Comparison of ENCODE assay signal across 8 mouse cellular contexts in the genomic region with DNA sequence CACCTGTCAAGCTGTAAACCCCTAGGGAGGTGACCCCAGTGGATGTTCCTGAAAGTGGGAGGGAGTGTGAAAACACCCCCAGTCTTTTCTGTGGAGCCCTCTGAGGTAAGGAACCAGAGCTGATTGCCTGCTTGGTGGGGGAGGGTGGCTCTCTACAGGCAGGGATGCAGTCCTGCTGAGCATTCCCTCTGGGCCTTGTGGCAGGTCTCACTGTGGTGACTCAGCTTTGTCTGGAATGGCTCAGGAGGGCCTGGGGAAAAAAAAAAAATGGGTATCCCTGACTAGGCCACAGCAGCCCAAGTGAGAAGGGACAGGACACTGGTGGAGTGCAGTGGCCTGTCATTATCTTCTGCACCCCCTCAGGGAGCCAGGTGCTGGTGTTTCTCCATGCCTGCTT. TPM values are rescaled to one million over a fixed set of nuclear protein-coding genes. Genes with fewer than 3 reads are reported as not detected.
A peak's percentile ranks its signal among the peaks of the same experiment; 100 is the strongest.
DNase-seq lines count a peak whose midpoint lies in the region; ATAC-seq and TF ChIP-seq lines count a peak whose summit lies in the region.

No protein-coding gene starts in this region.

- peak overlapping the region; percentile 23; the same call in 1 of the 2 replicates for H3K27ac ChIP-seq in heart, embryonic 12.5 days (ENCODE audit: poor library complexity, severe bottlenecking)
- no peak overlapping the region for H3K27ac ChIP-seq in hindbrain, embryonic 16.5 days (ENCODE audit: low read depth, low read length)
- no peak overlapping the region for H3K27ac ChIP-seq in midbrain, embryonic 16.5 days (ENCODE audit: low read length)
- no peak overlapping the region for H3K27ac ChIP-seq in cerebellum, adult 2 months (ENCODE audit: insufficient read depth, low read length)

- peak; percentile 70 for ATAC-seq in heart, embryonic 12.5 days (ENCODE audit: insufficient number of reproducible peaks, low FRiP score)
- ATAC-seq in hindbrain, embryonic 16.5 days = no peak
- ATAC-seq in midbrain, embryonic 16.5 days = no peak
- no peak for ATAC-seq in activated CD4-positive, CD25-positive, alpha-beta regulatory T cell, adult 4 months

- H3K4me2 ChIP-seq in heart, embryonic 12.5 days = peak overlapping the region; percentile 91
- peak overlapping the region; percentile 68 for H3K4me2 ChIP-seq in hindbrain, embryonic 16.5 days (ENCODE audit: low read length)
- peak overlapping the region; percentile 94 for H3K4me2 ChIP-seq in midbrain, embryonic 16.5 days (ENCODE audit: low read length)

- peaks cover 12% of the 10 kb centered on the region for H3K36me3 ChIP-seq in heart, embryonic 12.5 days
- peaks cover 2% of the 10 kb centered on the region; the same call in 1 of the 2 replicates for H3K36me3 ChIP-seq in hindbrain, embryonic 16.5 days (ENCODE audit: control insufficient read depth, insufficient read depth, low read length)
- 0 out of 2 replicates have a peak, but pooled peaks cover 4% of the 10 kb centered on the region for H3K36me3 ChIP-seq in midbrain, embryonic 16.5 days (ENCODE audit: control insufficient read depth, insufficient read depth, low read length)

- H3K9ac ChIP-seq in heart, embryonic 12.5 days = peak overlapping the region; percentile 91
- peak overlapping the region; percentile 84; the same call in 1 of the 2 replicates for H3K9ac ChIP-seq in hindbrain, embryonic 16.5 days (ENCODE audit: low read depth, low read length)
- 0 out of 2 replicates have a peak overlapping the region, but pooled peaks have one; percentile 78 for H3K9ac ChIP-seq in midbrain, embryonic 16.5 days (ENCODE audit: low read depth, low read length)

- no peak for TF ChIP-seq POLR2A in cerebellum, adult 2 months (IDR thresholded peaks at IDR 0.05; ENCODE audit: borderline replicate concordance, insufficient read depth, low read length)

- no peak for DNase-seq in heart, postnatal 25 days (ENCODE audit: low spot score)
- peak; percentile 21 for DNase-seq in brain, adult 2 months (ENCODE audit: low read depth, low spot score)
- DNase-seq in cerebellum, adult 2 months = no peak
- DNase-seq in natural killer cell, adult 2 months (ENCODE audit: low spot score in 2 of 2) = no peak

- no peak for TF ChIP-seq CTCF in cerebellum, adult 2 months (IDR thresholded peaks at IDR 0.05; ENCODE audit: borderline replicate concordance, insufficient read depth, low read depth, low read length)

- no peaks in the 10 kb centered on the region for H3K27me3 ChIP-seq in heart, embryonic 12.5 days (replicated peaks)
- no peaks in the 10 kb centered on the region for H3K27me3 ChIP-seq in hindbrain, embryonic 16.5 days (replicated peaks; ENCODE audit: control insufficient read depth, insufficient read depth, low read length)
- H3K27me3 ChIP-seq in midbrain, embryonic 16.5 days (ENCODE audit: control insufficient read depth, insufficient read depth, low read depth, low read length) = no peaks in the 10 kb centered on the region
- no peaks in the 10 kb centered on the region for H3K27me3 ChIP-seq in cerebellum, adult 2 months (ENCODE audit: control insufficient read depth, insufficient read depth, low read length)

- H3K4me3 ChIP-seq in heart, embryonic 12.5 days = peak overlapping the region; percentile 91; the same call in 1 of the 2 replicates
- no peak overlapping the region; the same call in 1 of the 2 replicates for H3K4me3 ChIP-seq in hindbrain, embryonic 16.5 days (ENCODE audit: low read length)
- H3K4me3 ChIP-seq in midbrain, embryonic 16.5 days (ENCODE audit: low read depth, low read length) = no peak overlapping the region; the same call in 1 of the 2 replicates
- H3K4me3 ChIP-seq in cerebellum, adult 2 months (replicated peaks; ENCODE audit: insufficient read depth, low read depth, low read length) = no peak overlapping the region

- peaks cover 40% of the 10 kb centered on the region for H3K4me1 ChIP-seq in heart, embryonic 12.5 days (replicated peaks)
- H3K4me1 ChIP-seq in hindbrain, embryonic 16.5 days (ENCODE audit: control insufficient read depth, insufficient read depth, low read depth, low read length) = peaks cover 16% of the 10 kb centered on the region
- peaks cover 21% of the 10 kb centered on the region for H3K4me1 ChIP-seq in midbrain, embryonic 16.5 days (ENCODE audit: control insufficient read depth, insufficient read depth, low read length)
- peaks cover 5% of the 10 kb centered on the region; the same call in 1 of the 2 replicates for H3K4me1 ChIP-seq in cerebellum, adult 2 months (ENCODE audit: control insufficient read depth, insufficient read depth, low read length)

- H3K9me3 ChIP-seq in heart, embryonic 12.5 days (replicated peaks) = no peaks in the 10 kb centered on the region
- H3K9me3 ChIP-seq in hindbrain, embryonic 16.5 days (ENCODE audit: control insufficient read depth, low read length) = no peaks in the 10 kb centered on the region
- H3K9me3 ChIP-seq in midbrain, embryonic 16.5 days (replicated peaks; ENCODE audit: control insufficient read depth, low read length, poor library complexity, severe bottlenecking) = no peaks in the 10 kb centered on the region

- intact Hi-C loops in heart, postnatal 25 days (cut with DNase I) = no loop called here

RNA-seq across cellular contexts. Expression of a gene that starts 1.8 kb away (rescaled TPM):
- polyA plus RNA-seq in heart, embryonic 12.5 days (2016; fragmentation: Nextera tagmentation; extraction: Ambion mirVana) = 29.2 and 29.3 TPM in 2 replicates
- 1 to 10 TPM; 5.5 to 6.1 TPM for total RNA-seq in heart, postnatal 25 days (2021)
- 42.6 and 49.6 TPM in 2 replicates for polyA plus RNA-seq in hindbrain, embryonic 16.5 days (2015; fragmentation: Nextera tagmentation; extraction: Ambion mirVana)
- 47.4 and 49.2 TPM in 2 replicates for polyA plus RNA-seq in midbrain, embryonic 16.5 days (2015; fragmentation: Nextera tagmentation; extraction: Ambion mirVana)
- 15.7 and 16.1 TPM in 2 replicates for polyA plus RNA-seq in cerebellum, adult 2 months (2012; rRNA removed)
- 10 to 100 TPM; 12.2 to 14.2 TPM for polyA plus RNA-seq in activated CD4-positive, CD25-positive, alpha-beta regulatory T cell, adult 4 months (2017; shearing (Covaris generic))

RNA-seq across cellular contexts. Expression of a gene that starts 29.6 kb away (rescaled TPM):
- 34.4 and 34.8 TPM in 2 replicates for polyA plus RNA-seq in heart, embryonic 12.5 days (2016; fragmentation: Nextera tagmentation; extraction: Ambion mirVana)
- 10 to 100 TPM; 36.6 to 39.6 TPM for total RNA-seq in heart, postnatal 25 days (2021)
- 29.4 and 32.7 TPM in 2 replicates for polyA plus RNA-seq in hindbrain, embryonic 16.5 days (2015; fragmentation: Nextera tagmentation; extraction: Ambion mirVana)
- polyA plus RNA-seq in midbrain, embryonic 16.5 days (2015; fragmentation: Nextera tagmentation; extraction: Ambion mirVana) = 25.9 and 30.3 TPM in 2 replicates
- 22.9 and 25.0 TPM in 2 replicates for polyA plus RNA-seq in cerebellum, adult 2 months (2012; rRNA removed)
- 1 to 10 TPM; 3.3 to 3.4 TPM for polyA plus RNA-seq in activated CD4-positive, CD25-positive, alpha-beta regulatory T cell, adult 4 months (2017; shearing (Covaris generic))

RNA-seq across cellular contexts. Expression of a gene that starts 29.8 kb away (rescaled TPM):
- polyA plus RNA-seq in heart, embryonic 12.5 days (2016; fragmentation: Nextera tagmentation; extraction: Ambion mirVana) = 119 and 125 TPM in 2 replicates
- total RNA-seq in heart, postnatal 25 days (2021) = 10 to 100 TPM; 61.7 to 65.1 TPM
- 11.5 and 12.7 TPM in 2 replicates for polyA plus RNA-seq in hindbrain, embryonic 16.5 days (2015; fragmentation: Nextera tagmentation; extraction: Ambion mirVana)
- 5.8 and 6.1 TPM in 2 replicates for polyA plus RNA-seq in midbrain, embryonic 16.5 days (2015; fragmentation: Nextera tagmentation; extraction: Ambion mirVana)
- 12.2 and 13.7 TPM in 2 replicates for polyA plus RNA-seq in cerebellum, adult 2 months (2012; rRNA removed)
- 100 to 1,000 TPM; 372 to 374 TPM for polyA plus RNA-seq in activated CD4-positive, CD25-positive, alpha-beta regulatory T cell, adult 4 months (2017; shearing (Covaris generic))
